Mouse (Mus musculus): ENCODE results near the gene Ablim2. TPM values are rescaled to one million over a fixed set of nuclear protein-coding genes. Genes with fewer than 3 reads are reported as not detected.

Ablim2 gene
- polyA plus RNA-seq, 1 experiment from 2014 or later: 1.7 TPM

- peaks cover 26% of the 10 kb centered on the region for H3K27me3 ChIP-seq (ENCODE audit: insufficient read depth, poor library complexity, severe bottlenecking)
- H3K9me3 ChIP-seq: no peaks in the 10 kb centered on the region
- peaks cover 50% of the 10 kb centered on the region for H3K4me1 ChIP-seq
- no peak overlapping the region for H3K27ac ChIP-seq
- no peak for DNase-seq (ENCODE audit: low spot score)
- no peaks in the 10 kb centered on the region for H3K36me3 ChIP-seq
- WGBS: 39% methylated on average over 13 of the region's 13 CpGs
- H3K4me3 ChIP-seq: no peak overlapping the region
Observed at GRCm38 (mm10) chr5:35741225-35741820, 16.4 kb upstream of the Ablim2 start.

GRCm38 (mm10) chr5:35743238-35743951 lies 14.3 kb upstream of the Ablim2 start:
- Histone ChIP-seq H3K9me3 (no peaks in the 10 kb centered on the region), H3K4me3 (no peak overlapping the region), H3K27me3 (ENCODE audit: insufficient read depth, poor library complexity, severe bottlenecking) (peaks cover 26% of the 10 kb centered on the region), H3K4me1 (peaks cover 31% of the 10 kb centered on the region), H3K36me3 (no peaks in the 10 kb centered on the region), H3K27ac (0 out of 2 replicates have a peak overlapping the region, but pooled peaks have one; percentile 8)
- DNase-seq (ENCODE audit: low spot score): no peak
- 73% methylated on average over 8 of the region's 8 CpGs for WGBS

- Histone ChIP-seq H3K4me1 (peaks cover 24% of the 10 kb centered on the region), H3K27me3 (ENCODE audit: insufficient read depth, poor library complexity, severe bottlenecking) (peaks cover 26% of the 10 kb centered on the region), H3K27ac (no peak overlapping the region), H3K36me3 (no peaks in the 10 kb centered on the region), H3K4me3 (no peak overlapping the region), H3K9me3 (no peaks in the 10 kb centered on the region)
- 81% methylated on average over 7 of the region's 7 CpGs for WGBS
- no peak for DNase-seq (ENCODE audit: low spot score)
Observed at GRCm38 (mm10) chr5:35743990-35744722, 13.5 kb upstream of the Ablim2 start.

- Histone ChIP-seq H3K9me3 (no peaks in the 10 kb centered on the region), H3K4me1 (peaks cover 11% of the 10 kb centered on the region), H3K4me3 (no peak overlapping the region), H3K27ac (no peak overlapping the region), H3K27me3 (ENCODE audit: insufficient read depth, poor library complexity, severe bottlenecking) (peaks cover 17% of the 10 kb centered on the region), H3K36me3 (no peaks in the 10 kb centered on the region)
- DNase-seq (ENCODE audit: low spot score): no peak
- 80% methylated on average over 5 of the region's 5 CpGs for WGBS
Observed at GRCm38 (mm10) chr5:35745406-35745805, 12.3 kb upstream of the Ablim2 start.

GRCm38 (mm10) chr5:35746910-35747309 lies 10.8 kb upstream of the Ablim2 start:
- H3K27ac ChIP-seq: no peak overlapping the region
- no peaks in the 10 kb centered on the region for H3K36me3 ChIP-seq
- no peak overlapping the region for H3K4me3 ChIP-seq
- no peak for DNase-seq (ENCODE audit: low spot score)
- H3K9me3 ChIP-seq: no peaks in the 10 kb centered on the region
- H3K27me3 ChIP-seq (ENCODE audit: insufficient read depth, poor library complexity, severe bottlenecking): peaks cover 10% of the 10 kb centered on the region
- H3K4me1 ChIP-seq: no peaks in the 10 kb centered on the region
- 22% methylated on average over 4 of the region's 4 CpGs for WGBS

- no peak for DNase-seq (ENCODE audit: low spot score)
- WGBS: 53% methylated on average over 3 of the region's 3 CpGs
- Histone ChIP-seq H3K4me3 (no peak overlapping the region), H3K27ac (no peak overlapping the region), H3K9me3 (no peaks in the 10 kb centered on the region), H3K27me3 (ENCODE audit: insufficient read depth, poor library complexity, severe bottlenecking) (peaks cover 16% of the 10 kb centered on the region), H3K4me1 (peaks cover 8% of the 10 kb centered on the region; the same call in 1 of the 2 replicates), H3K36me3 (no peaks in the 10 kb centered on the region)
Observed at GRCm38 (mm10) chr5:35749416-35749815, 8.3 kb upstream of the Ablim2 start.

- WGBS: 87% methylated on average over 1 of the region's 1 CpGs
- no peak overlapping the region for H3K27ac ChIP-seq
- peaks cover 8% of the 10 kb centered on the region; the same call in 1 of the 2 replicates for H3K4me1 ChIP-seq
- no peaks in the 10 kb centered on the region for H3K9me3 ChIP-seq
- H3K4me3 ChIP-seq: no peak overlapping the region
- H3K36me3 ChIP-seq: no peaks in the 10 kb centered on the region
- peaks cover 21% of the 10 kb centered on the region for H3K27me3 ChIP-seq (ENCODE audit: insufficient read depth, poor library complexity, severe bottlenecking)
- DNase-seq (ENCODE audit: low spot score): no peak
Observed at GRCm38 (mm10) chr5:35750026-35750425, 7.7 kb upstream of the Ablim2 start.

- whole genome bisulfite sequencing: 71% methylated on average over 7 of the region's 7 CpGs
- H3K27me3 ChIP-seq (ENCODE audit: insufficient read depth, poor library complexity, severe bottlenecking): peaks cover 24% of the 10 kb centered on the region
- H3K27ac ChIP-seq: no peak overlapping the region
- peaks cover 8% of the 10 kb centered on the region; the same call in 1 of the 2 replicates for H3K4me1 ChIP-seq
- no peaks in the 10 kb centered on the region for H3K9me3 ChIP-seq
- DNase-seq (ENCODE audit: low spot score): no peak
- no peak overlapping the region for H3K4me3 ChIP-seq
- H3K36me3 ChIP-seq: no peaks in the 10 kb centered on the region
Observed at GRCm38 (mm10) chr5:35751016-35751415, 6.7 kb upstream of the Ablim2 start.

- DNase-seq (ENCODE audit: low spot score): no peak
- peaks cover 25% of the 10 kb centered on the region for H3K4me1 ChIP-seq
- 28% methylated on average over 5 of the region's 5 CpGs for WGBS
- peaks cover 60% of the 10 kb centered on the region for H3K27me3 ChIP-seq (ENCODE audit: insufficient read depth, poor library complexity, severe bottlenecking)
- no peaks in the 10 kb centered on the region for H3K36me3 ChIP-seq
- no peak overlapping the region for H3K4me3 ChIP-seq
- no peaks in the 10 kb centered on the region for H3K9me3 ChIP-seq
- no peak overlapping the region for H3K27ac ChIP-seq
Observed at GRCm38 (mm10) chr5:35755131-35755733, 2.4 kb upstream of the Ablim2 start.

- Histone ChIP-seq H3K4me3 (no peak overlapping the region), H3K9me3 (no peaks in the 10 kb centered on the region), H3K4me1 (peaks cover 25% of the 10 kb centered on the region), H3K27me3 (ENCODE audit: insufficient read depth, poor library complexity, severe bottlenecking) (peaks cover 68% of the 10 kb centered on the region), H3K27ac (no peak overlapping the region), H3K36me3 (no peaks in the 10 kb centered on the region)
- DNase-seq (ENCODE audit: low spot score): no peak
- WGBS: 73% methylated on average over 4 of the region's 4 CpGs
Observed at GRCm38 (mm10) chr5:35756020-35756419, 1.7 kb upstream of the Ablim2 start.

GRCm38 (mm10) chr5:35756997-35757638 lies 562 bp upstream of the Ablim2 start:
- Histone ChIP-seq H3K27me3 (ENCODE audit: insufficient read depth, poor library complexity, severe bottlenecking) (peaks cover 79% of the 10 kb centered on the region), H3K36me3 (no peaks in the 10 kb centered on the region), H3K9me3 (no peaks in the 10 kb centered on the region), H3K4me3 (peak overlapping the region; percentile 65), H3K4me1 (peaks cover 25% of the 10 kb centered on the region), H3K27ac (no peak overlapping the region; the same call in 1 of the 2 replicates)
- WGBS: 12% methylated on average over 25 of the region's 26 CpGs
- no peak for DNase-seq (ENCODE audit: low spot score)
